Mouse (Mus musculus) bone marrow, adult 2 months (tissue): ENCODE measurements at regions not wholly inside any gene's neighbourhood (a gene's known extent, or its start where the extent isn't known, plus 50 kb on each side); places are given as distances from the start of the nearest gene placed in this dataset.

Experiments
- CTCF ChIP-seq: fragments of 200-500 bp; IDR thresholded peaks from 2 replicates; pipeline ENCODE4 v1.5.1; 2011; ENCODE audit warnings: low read length, control low read depth; ENCODE audit not compliant: control insufficient read depth, insufficient read depth
- POLR2A ChIP-seq: fragments of 200-500 bp; IDR thresholded peaks from 2 replicates; pipeline ENCODE4 v1.6.1; 2011; ENCODE audit warnings: low read depth, mild to moderate bottlenecking, control low read depth, low read length, borderline replicate concordance; ENCODE audit not compliant: control insufficient read depth

- TF ChIP-seq CTCF (no peak), POLR2A (no peak)
Observed at GRCm38 (mm10) chr19:56068854-56069253, 218.1 kb upstream of the Habp2 start.
